Mouse (Mus musculus): ENCODE results near the gene Ei24. TPM values are rescaled to one million over a fixed set of nuclear protein-coding genes. Genes with fewer than 3 reads are reported as not detected.

The Ei24 gene
- total RNA-seq (2022), result 100 to 1,000 TPM; 117 to 124 (median 122) TPM

GRCm38 (mm10) chr9:36796781-36797555 lies at the start of gene Ei24:
Gene Ei24 (minus strand): TSS chr9:36797393.
- peak; percentile 92 for DNase-seq

GRCm38 (mm10) chr9:36846346-36846745 lies 49.2 kb upstream of the Ei24 start:
- no peak for DNase-seq

GRCm38 (mm10) chr9:36833914-36834313 lies 36.7 kb upstream of the Ei24 start:
- no peak for DNase-seq

DNA sequence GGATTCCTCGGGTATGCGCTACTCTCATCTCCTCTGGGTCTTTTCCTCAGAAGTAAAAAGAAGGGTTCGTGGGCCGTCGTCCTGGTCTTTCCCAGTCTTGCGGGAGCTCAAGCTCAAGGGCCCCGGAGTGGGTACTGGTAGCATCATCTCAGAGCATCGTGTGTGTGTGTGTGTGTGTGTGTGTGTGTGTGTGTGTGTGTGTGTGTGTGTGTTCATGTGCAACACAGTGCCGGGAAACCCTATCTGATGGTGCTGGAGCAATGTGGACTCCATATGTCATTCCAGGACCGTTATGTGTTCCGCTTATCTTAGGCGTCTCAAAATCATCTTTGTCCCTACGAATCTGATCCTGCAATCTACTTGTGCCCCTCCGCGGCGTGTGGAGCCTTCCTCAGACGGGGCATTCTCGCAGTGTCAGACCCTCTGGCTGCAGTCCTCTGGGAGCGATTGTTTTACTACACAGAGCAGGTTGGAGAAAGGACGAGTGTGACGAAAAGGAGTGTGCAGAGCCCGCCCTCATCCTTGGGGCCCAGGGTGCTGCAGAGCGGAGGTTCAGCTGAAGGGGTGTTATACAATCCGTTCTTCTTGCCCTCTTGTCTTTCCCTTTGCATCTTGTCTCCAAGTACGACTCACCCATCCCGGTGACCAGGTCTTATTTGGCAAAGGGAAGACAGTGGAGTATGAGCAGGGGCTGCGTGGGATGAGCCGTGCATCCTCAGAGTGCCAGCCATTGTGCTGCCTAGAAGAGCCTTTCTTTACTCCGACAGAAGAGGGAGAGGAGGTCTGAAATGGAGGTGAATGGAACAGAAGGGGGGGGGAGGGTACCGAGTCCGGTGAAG lies 36.1 kb upstream of the Ei24 start:
- DNase-seq, result no peak

- DNase-seq, result peak; percentile 59
Measured at GRCm38 (mm10) chr9:36832529-36832928, 35.3 kb upstream of the Ei24 start.

DNA sequence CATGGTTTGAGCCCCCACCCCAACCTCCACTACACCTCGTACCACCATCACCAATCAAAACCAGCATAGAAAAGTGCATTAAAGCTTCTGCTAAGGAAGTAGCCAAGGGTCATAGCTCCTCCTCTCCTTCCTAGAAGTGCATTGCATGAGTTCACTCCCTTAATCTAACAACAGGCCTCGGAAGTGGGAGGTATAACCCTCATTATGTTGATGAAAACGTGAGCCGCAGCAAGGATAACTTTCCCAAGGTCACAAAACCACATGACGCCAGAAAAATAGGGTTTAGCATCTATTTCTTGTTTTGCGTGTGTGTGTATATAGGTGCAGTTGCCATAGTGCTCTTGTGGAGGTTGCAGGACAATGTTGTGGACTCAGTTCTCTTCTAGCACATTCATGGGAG lies 34.2 kb upstream of the Ei24 start:
- no peak for DNase-seq

DNA sequence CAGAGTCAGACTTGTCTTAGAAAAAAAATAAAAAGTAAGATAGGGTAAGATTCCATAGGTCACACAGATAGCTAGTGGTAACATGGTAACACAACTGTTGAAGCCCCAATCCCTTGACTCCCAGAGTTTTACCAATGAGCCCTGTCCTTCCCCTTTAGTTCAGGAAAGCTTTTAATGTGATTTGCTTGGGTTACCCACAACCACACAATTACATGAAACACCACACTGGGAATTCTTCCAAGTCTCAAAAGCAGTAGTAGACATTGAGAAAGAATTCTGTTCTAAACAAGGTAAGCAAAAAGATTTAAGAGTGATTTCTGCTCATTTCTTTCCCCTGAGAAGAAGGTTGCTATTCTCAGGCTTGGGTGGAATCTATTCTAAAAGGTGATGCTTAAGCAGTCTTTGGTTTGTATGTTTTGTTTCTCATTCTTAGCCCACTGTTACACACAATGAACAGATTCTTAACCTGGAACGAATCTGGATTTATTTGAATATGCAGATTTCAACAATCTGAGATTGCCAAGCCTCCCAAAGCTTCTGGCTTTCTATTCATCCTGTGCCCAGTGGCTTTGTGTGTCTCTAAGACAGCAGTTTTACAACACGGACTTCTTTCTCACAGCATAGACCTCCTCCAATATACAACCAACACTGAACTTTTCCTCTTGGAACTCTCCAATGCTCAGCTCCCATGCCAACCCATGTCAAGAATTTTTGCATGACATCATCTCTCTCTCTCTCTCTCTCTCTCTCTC lies 29.6 kb upstream of the Ei24 start:
- no peak for DNase-seq

GRCm38 (mm10) chr9:36822024-36822423 lies 24.8 kb upstream of the Ei24 start:
- no peak for DNase-seq

DNA sequence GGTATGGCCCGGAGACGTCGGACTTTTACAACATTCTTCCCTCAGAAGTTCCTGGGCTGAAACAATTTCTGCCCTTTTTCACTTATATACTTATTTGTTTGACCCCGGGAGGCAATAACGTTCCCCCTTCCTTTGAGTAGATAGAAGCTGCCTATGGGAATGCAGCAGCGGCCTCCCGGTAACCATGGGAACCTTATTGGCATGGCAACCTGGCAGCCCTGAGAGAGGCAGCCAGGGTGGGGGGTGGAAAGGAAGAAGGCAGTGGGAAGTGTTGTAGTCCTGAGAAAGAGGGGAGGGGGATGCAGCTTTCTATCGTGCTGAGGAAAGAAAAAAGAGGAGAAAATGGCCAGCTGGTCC lies 24.4 kb upstream of the Ei24 start, which contains the start of gene Fez1:
Gene Fez1 (plus strand): TSS at position 221 of the 357 bp plus-strand sequence.
- no peak for DNase-seq

DNA sequence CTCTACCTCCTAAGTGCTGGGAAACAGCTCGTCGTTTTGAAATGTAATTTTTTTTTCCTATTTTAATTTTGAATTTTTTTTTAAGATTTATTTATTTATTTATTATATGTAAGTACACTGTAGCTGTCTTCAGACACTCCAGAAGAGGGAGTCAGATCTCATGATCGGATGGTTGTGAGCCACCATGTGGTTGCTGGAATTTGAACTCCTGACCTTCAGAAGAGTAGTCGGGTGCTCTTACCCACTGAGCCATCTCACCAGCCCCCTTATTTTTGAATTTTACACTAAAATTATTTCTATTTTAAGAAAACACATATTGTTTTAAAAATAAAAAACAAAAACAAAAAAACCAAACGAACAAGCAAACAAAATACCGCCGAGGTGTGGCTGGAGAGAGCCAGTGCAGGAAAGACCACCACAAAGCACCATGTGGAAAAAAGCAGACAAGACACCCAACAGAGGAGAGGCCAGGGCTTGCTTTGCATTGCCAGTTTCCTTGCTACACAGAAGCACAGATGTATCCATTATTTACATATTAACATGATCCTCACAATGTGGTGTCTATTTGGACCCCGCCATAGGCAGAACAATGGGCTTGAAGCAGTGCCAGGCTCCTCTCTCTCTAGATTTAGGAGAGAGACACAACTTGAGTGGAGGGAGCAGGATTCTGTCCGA lies 23.9 kb upstream of the Ei24 start:
- no peak for DNase-seq

GRCm38 (mm10) chr9:36818905-36819304 lies 21.7 kb upstream of the Ei24 start:
- DNase-seq, result no peak

DNA sequence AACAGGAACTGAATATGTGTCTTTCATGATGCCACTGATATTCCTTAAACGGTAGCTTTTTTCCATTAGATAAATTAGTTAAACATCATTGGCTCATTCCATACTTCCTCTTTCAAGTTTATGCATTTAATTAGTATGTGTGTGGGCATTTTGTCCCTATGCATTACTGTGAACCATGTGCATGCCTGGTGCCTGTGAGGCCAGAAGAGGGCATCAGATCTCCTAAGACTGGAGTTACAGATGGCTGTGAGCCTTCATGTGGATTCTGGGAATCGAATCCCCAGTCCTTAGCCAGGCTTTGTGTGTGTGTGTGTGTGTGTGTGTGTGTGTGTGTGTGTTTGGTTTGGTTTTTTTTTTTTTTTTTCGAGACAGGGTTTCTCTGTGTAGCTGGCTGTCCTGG lies 17.3 kb upstream of the Ei24 start:
- DNase-seq, result no peak

DNA sequence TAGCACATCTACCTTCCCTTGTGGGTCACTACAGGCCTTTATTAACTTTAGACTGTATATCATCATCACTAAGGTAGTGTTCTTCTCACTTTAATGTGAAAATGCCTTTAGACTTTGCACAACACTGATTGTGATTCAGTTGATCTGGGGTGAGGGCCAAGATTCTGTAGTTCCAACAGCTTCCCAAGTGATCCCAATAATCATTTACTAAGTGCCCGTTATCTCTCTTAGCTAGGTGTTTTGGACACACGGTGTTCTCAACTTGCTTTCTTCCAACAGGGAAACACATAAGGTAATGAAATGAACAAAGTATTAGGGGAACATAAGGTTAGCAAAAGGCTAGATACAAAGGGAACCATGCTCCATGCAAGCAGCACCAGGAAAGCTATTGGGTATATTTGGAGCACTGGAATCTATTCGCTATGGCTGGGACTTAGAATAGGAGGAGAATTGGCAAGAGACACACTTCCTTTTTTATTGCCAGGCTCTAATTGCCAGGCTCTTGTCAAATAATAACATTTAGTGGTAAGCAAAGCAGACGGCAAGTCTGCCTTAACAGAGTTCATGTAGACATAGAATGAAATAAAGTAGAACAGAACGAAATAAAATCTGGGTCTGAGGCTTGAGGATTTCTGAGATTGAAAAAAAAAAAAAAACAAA lies 11.1 kb upstream of the Ei24 start:
- DNase-seq, result no peak

DNA sequence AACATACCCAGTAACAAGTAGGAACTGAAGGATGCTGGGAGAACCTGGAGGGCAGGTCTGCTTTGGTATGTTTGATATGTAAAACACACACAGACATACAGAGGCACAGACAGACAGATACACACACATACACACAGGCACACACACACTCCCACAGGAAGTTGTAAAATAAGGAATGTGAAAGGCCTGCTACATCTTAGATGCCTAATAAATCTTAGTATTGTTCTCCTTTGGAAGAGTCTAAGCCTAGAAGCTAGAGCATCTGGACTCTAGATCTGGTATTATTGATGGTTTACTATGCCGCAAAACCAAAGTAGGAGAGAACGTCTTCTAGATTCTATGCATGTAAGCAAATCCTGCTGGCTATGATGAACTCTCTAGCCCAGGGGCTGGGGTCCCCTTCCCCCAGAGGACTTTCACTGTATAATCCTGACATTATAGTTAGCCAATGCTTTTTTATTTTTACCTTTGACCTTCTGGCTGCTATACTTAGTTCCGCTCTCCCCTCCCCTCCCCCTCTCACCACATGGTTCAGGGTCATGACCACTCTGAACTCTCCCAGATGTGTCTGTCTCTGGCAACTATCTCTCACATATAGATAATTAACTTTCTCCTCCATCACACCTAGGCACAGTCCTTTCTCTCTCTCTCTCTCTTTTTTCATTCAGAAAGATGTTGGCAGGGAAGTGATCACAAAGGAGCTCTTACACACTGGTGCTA lies 8.2 kb upstream of the Ei24 start:
- no peak for DNase-seq

- no peak for DNase-seq
Measured at GRCm38 (mm10) chr9:36803926-36804325, 6.7 kb upstream of the Ei24 start.

GRCm38 (mm10) chr9:36803386-36803785 lies 6.2 kb upstream of the Ei24 start:
- no peak for DNase-seq

DNA sequence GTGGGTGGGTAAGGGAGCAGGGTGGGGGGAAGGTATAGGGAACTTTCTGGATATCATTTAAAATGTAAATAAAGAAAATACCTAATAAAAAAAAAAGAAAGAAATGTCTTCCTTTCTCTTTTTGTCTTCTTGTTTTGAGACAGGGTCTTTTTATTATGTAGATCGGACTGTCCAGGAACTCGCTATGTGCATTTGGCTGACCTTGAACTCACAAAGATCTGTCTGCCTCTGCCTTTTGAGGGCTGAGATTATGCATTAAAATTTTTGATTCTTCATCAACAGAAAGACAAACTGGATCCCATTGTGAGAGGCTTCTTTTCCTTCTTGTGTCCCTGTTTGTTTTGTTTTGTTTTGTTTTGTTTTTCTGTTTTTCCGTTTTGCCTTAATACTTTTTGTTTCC lies 5.8 kb upstream of the Ei24 start:
- DNase-seq, result no peak

DNA sequence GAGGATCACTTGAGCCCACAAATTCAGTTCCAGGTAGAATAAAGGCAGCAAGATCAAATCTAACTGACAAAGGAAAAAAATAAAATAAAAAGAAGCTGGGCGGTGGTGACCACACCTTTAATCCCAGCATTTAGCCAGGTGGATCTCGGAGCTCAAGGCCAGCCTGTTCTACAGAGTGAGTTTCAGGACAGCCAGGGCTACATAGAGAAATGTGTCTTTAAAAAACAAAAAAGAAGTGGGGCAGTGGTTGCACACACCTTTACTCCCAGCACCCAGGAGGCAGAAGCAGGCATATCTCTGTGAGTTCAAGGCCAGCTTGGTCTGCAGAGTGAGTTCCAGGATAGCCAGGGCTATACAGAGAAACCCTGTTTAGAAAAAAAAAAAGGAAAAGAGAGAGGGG lies 4.8 kb upstream of the Ei24 start:
- no peak for DNase-seq

- no peak for DNase-seq
Measured at GRCm38 (mm10) chr9:36796224-36796623, 969 bp downstream of the Ei24 start.

GRCm38 (mm10) chr9:36795556-36795955 lies 1.6 kb downstream of the Ei24 start:
- no peak for DNase-seq

GRCm38 (mm10) chr9:36794487-36794886 lies 2.7 kb downstream of the Ei24 start:
- DNase-seq, result no peak

Measured in adrenal gland, adult 8-10 months (tissue).